Mouse (Mus musculus) ES-E14 (cell line): ENCODE results near the gene Cdk5r2.
"Not testable (repeated sequence)": the region's sequence is repeated elsewhere in the genome, so short reads cannot be mapped to it uniquely, and the experiment has no call there.

Experiments used
- CHD2 ChIP-seq: IDR thresholded peaks from 2 replicates; pipeline ENCODE4 v1.6.1; 2014; ENCODE audit warnings: mild to moderate bottlenecking, low read depth, low read length, inconsistent platforms
- ZNF384 ChIP-seq: IDR thresholded peaks from 2 replicates; pipeline ENCODE4 v1.6.1; 2012; ENCODE audit warnings: low read depth, low read length, inconsistent platforms

DNA sequence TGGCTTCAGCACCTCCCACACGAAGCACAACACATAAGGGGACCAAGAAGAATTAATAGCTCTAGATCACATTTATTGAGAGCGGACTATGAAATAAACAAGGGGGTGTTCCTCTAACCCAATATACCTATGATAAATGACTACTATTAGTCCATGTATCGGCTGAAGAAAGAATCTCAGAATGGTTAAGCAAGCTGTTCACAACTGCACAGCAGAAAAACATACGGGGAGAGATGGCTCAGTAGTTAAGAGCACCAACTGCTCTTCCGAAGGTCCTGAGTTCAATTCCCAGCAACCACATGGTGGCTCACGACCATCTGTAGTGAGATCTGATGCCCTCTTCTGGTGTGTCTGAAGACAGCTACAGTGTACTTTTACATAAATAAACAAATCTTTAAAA, 38.8 kb upstream of the Cdk5r2 start:
- not testable (repeated sequence) for TF ChIP-seq ZNF384, CHD2
